Mouse (Mus musculus) forebrain, embryonic 13.5 days (tissue): ENCODE data around the gene Zfp53. TPM values are rescaled to one million over a fixed set of nuclear protein-coding genes. Genes with fewer than 3 reads are reported as not detected.

Source experiments
- ATAC-seq: fragments of 200-750 bp; cut with Nextera tagmentation; 2 replicates; pipeline ENCODE4 v1.8.0; 2017
- H3K27ac ChIP-seq: fragments of 300-500 bp; sonication (generic); 2 replicates; pipeline ENCODE4 v1.5.1; 2015; ENCODE audit warnings: inconsistent platforms, mild to moderate bottlenecking, moderate library complexity
- H3K27me3 ChIP-seq: fragments of 300-500 bp; sonication (generic); 2 replicates; pipeline ENCODE4 v1.6.1; 2015; ENCODE audit warnings: mild to moderate bottlenecking, inconsistent platforms
- H3K36me3 ChIP-seq: fragments of 300-500 bp; sonication (generic); 2 replicates; pipeline ENCODE4 v1.6.1; 2015; ENCODE audit warnings: mild to moderate bottlenecking, inconsistent platforms; ENCODE audit not compliant: poor library complexity, severe bottlenecking
- H3K4me1 ChIP-seq: fragments of 300-500 bp; sonication (generic); 2 replicates; pipeline ENCODE4 v1.6.1; 2015; ENCODE audit warnings: inconsistent platforms
- H3K4me2 ChIP-seq: fragments of 300-500 bp; sonication (generic); 2 replicates; pipeline ENCODE4 v1.6.1; 2015; ENCODE audit warnings: inconsistent platforms, mild to moderate bottlenecking, moderate library complexity
- H3K4me3 ChIP-seq: fragments of 300-500 bp; sonication (generic); 2 replicates; pipeline ENCODE4 v1.5.1; 2015; ENCODE audit warnings: mild to moderate bottlenecking, inconsistent platforms
- H3K9ac ChIP-seq: fragments of 300-500 bp; sonication (generic); 2 replicates; pipeline ENCODE4 v1.6.1; 2015; ENCODE audit warnings: mild to moderate bottlenecking, inconsistent platforms
- H3K9me3 ChIP-seq: fragments of 300-500 bp; sonication (generic); replicated peaks from 2 replicates; pipeline ENCODE4 v1.6.1; 2016; ENCODE audit warnings: inconsistent platforms
- WGBS: fragments of 180-500 bp; shearing (Covaris S2); methylation state at CpG from one replicate; pipeline ENCODE4 v1.1.7; 2015; 5-methylcytosine and 5-hydroxymethylcytosine counted together
- polyA plus RNA-seq: library from polyadenylated mRNA; unstranded; fragments of >200 nt; fragmentation: Nextera tagmentation; extraction: Ambion mirVana; gene quantifications from 2 replicates; pipeline ENCODE4 v1.2.1, GENCODE M21; 2015

Gene Zfp53
- polyA plus RNA-seq, 1 experiment from 2014 or later = 10.5 TPM

GRCm38 (mm10) chr17:21532101-21532951 is 43.5 kb downstream of the Zfp53 start:
- peaks cover 17% of the 10 kb centered on the region for H3K4me1 ChIP-seq
- WGBS = under 1% methylated on average over 53 of the region's 54 CpGs
- H3K4me2 ChIP-seq = peak overlapping the region; percentile 74
- peak overlapping the region; percentile 94 for H3K9ac ChIP-seq
- no peaks in the 10 kb centered on the region for H3K27me3 ChIP-seq
- H3K36me3 ChIP-seq = no peaks in the 10 kb centered on the region
- peak overlapping the region; percentile 77 for H3K4me3 ChIP-seq
- peak; percentile 92 for ATAC-seq
- H3K9me3 ChIP-seq = no peaks in the 10 kb centered on the region
- peak overlapping the region; percentile 86 for H3K27ac ChIP-seq

GRCm38 (mm10) chr17:21533961-21534360 is 45.2 kb downstream of the Zfp53 start:
- Histone ChIP-seq H3K9me3 (no peaks in the 10 kb centered on the region), H3K4me2 (no peak overlapping the region), H3K9ac (no peak overlapping the region), H3K36me3 (no peaks in the 10 kb centered on the region), H3K4me3 (no peak overlapping the region), H3K27me3 (no peaks in the 10 kb centered on the region), H3K27ac (no peak overlapping the region), H3K4me1 (peaks cover 17% of the 10 kb centered on the region)
- no peak for ATAC-seq
- WGBS = 89% methylated on average over 1 of the region's 1 CpGs

GRCm38 (mm10) chr17:21534460-21535095 is 45.8 kb downstream of the Zfp53 start:
- 17% methylated on average over 4 of the region's 4 CpGs for WGBS

GRCm38 (mm10) chr17:21535096-21536001 is 46.6 kb downstream of the Zfp53 start, which contains the start of gene Zfp52:
Gene Zfp52, plus strand, starts transcription at chr17:21535539.
- Histone ChIP-seq H3K4me1 (peaks cover 17% of the 10 kb centered on the region), H3K4me2 (peak within 1 kb of the TSS; percentile 73), H3K9ac (peak within 1 kb of the TSS; percentile 66), H3K9me3 (no peaks in the 10 kb centered on the region), H3K36me3 (no peaks in the 10 kb centered on the region), H3K4me3 (peak within 1 kb of the TSS; percentile 44), H3K27ac (no peak within 1 kb of the TSS), H3K27me3 (no peaks in the 10 kb centered on the region)
- 3% methylated on average over 21 of the region's 21 CpGs for WGBS
- ATAC-seq = peak; percentile 42

More at GRCm38 (mm10) chr17:21534460-21535095, 45.8 kb downstream of the Zfp53 start:
- Histone ChIP-seq H3K4me2 (peak overlapping the region; percentile 73; the same call in 1 of the 2 replicates), H3K36me3 (no peaks in the 10 kb centered on the region), H3K4me3 (no peak overlapping the region), H3K4me1 (peaks cover 17% of the 10 kb centered on the region), H3K9me3 (no peaks in the 10 kb centered on the region), H3K9ac (no peak overlapping the region), H3K27me3 (no peaks in the 10 kb centered on the region), H3K27ac (no peak overlapping the region)
- ATAC-seq = peak; percentile 44

- Histone ChIP-seq H3K27me3 (no peaks in the 10 kb centered on the region), H3K9me3 (no peaks in the 10 kb centered on the region), H3K4me2 (peak overlapping the region; percentile 73), H3K4me1 (peaks cover 17% of the 10 kb centered on the region), H3K9ac (peak overlapping the region; percentile 66), H3K4me3 (peak overlapping the region; percentile 44), H3K36me3 (no peaks in the 10 kb centered on the region), H3K27ac (no peak overlapping the region)
- no peak for ATAC-seq
- WGBS = 40% methylated on average over 7 of the region's 7 CpGs
These were observed 47.3 kb downstream of the Zfp53 start for GRCm38 (mm10) chr17:21536096-21536495.

- WGBS = 84% methylated on average over 2 of the region's 2 CpGs
These were observed 47.9 kb downstream of the Zfp53 start for GRCm38 (mm10) chr17:21536676-21537075.

GRCm38 (mm10) chr17:21557831-21558230 is 69.0 kb downstream of the Zfp53 start:
- no peaks in the 10 kb centered on the region for H3K4me1 ChIP-seq
- peaks cover 5% of the 10 kb centered on the region for H3K36me3 ChIP-seq
- no peak for ATAC-seq
- H3K4me3 ChIP-seq = no peak overlapping the region
- no peak overlapping the region for H3K4me2 ChIP-seq
- WGBS = 83% methylated on average over 2 of the region's 2 CpGs
- no peak overlapping the region for H3K27ac ChIP-seq
- H3K9me3 ChIP-seq = no peaks in the 10 kb centered on the region
- H3K27me3 ChIP-seq = no peaks in the 10 kb centered on the region
- no peak overlapping the region for H3K9ac ChIP-seq

More at GRCm38 (mm10) chr17:21536676-21537075, 47.9 kb downstream of the Zfp53 start:
- Histone ChIP-seq H3K4me2 (no peak overlapping the region), H3K9ac (no peak overlapping the region), H3K27me3 (no peaks in the 10 kb centered on the region), H3K9me3 (no peaks in the 10 kb centered on the region), H3K4me1 (peaks cover 15% of the 10 kb centered on the region), H3K27ac (no peak overlapping the region), H3K4me3 (no peak overlapping the region), H3K36me3 (no peaks in the 10 kb centered on the region)
- no peak for ATAC-seq

Other genes starting within 250 kb of the Zfp53 start
- not detected in 2 replicates for gene Vmn1r235, start 232.6 kb upstream of the Zfp53 start, polyA plus RNA-seq
- gene Vmn1r236, start 206.1 kb upstream of the Zfp53 start, polyA plus RNA-seq = not detected in 2 replicates
- not detected in 2 replicates for gene Vmn1r237, start 177.1 kb upstream of the Zfp53 start, polyA plus RNA-seq
- gene Zfp677, start 105.2 kb upstream of the Zfp53 start, polyA plus RNA-seq = 3.4 and 3.6 TPM in 2 replicates
- gene Zfp54, start 65.8 kb upstream of the Zfp53 start, polyA plus RNA-seq = 3.6 and 3.9 TPM in 2 replicates
- 13.1 and 15.2 TPM in 2 replicates for gene Zfp51, start 38.6 kb upstream of the Zfp53 start, polyA plus RNA-seq
- 1.6 and 1.7 TPM in 2 replicates for gene Zfp52, start 46.5 kb downstream of the Zfp53 start, polyA plus RNA-seq
- 14.3 and 15.6 TPM in 2 replicates for gene Zfp948, start 78.0 kb downstream of the Zfp53 start, polyA plus RNA-seq
- gene Zfp983, start 161.6 kb downstream of the Zfp53 start, polyA plus RNA-seq = 9.6 and 9.9 TPM in 2 replicates
- 15.5 and 21.5 TPM in 2 replicates for gene Gm10226, start 202.9 kb downstream of the Zfp53 start, polyA plus RNA-seq
- gene Zfp760, start 218.7 kb downstream of the Zfp53 start, polyA plus RNA-seq = 20.7 and 22.1 TPM in 2 replicates
- 8.7 and 11.1 TPM in 2 replicates for gene Zfp229, start 241.8 kb downstream of the Zfp53 start, polyA plus RNA-seq